Mouse (Mus musculus): Measurements from ENCODE around the gene Gm3755. TPM values are rescaled to one million over a fixed set of nuclear protein-coding genes. Genes with fewer than 3 reads are reported as not detected.
A peak's percentile ranks its signal among the peaks of the same experiment; 100 is the strongest.
"Not testable (repeated sequence)": the region's sequence is repeated elsewhere in the genome, so short reads cannot be mapped to it uniquely, and the experiment has no call there.

The Gm3755 gene
- polyA plus RNA-seq (2015; fragmentation: Nextera tagmentation; extraction: Ambion mirVana): not detected in 2 replicates

- not testable (repeated sequence) for H3K4me3 ChIP-seq (ENCODE audit: low read depth, low read length); H3K27me3 ChIP-seq (ENCODE audit: control insufficient read depth, insufficient read depth, low read length); H3K36me3 ChIP-seq (ENCODE audit: control insufficient read depth, insufficient read depth, low read length); H3K9me3 ChIP-seq (ENCODE audit: control insufficient read depth, low read length); ATAC-seq (ENCODE audit: low FRiP score, low TSS enrichment); H3K4me2 ChIP-seq (replicated peaks; ENCODE audit: low read depth); H3K9ac ChIP-seq (ENCODE audit: low read length); DNase-seq (ENCODE audit: low spot score); H3K4me1 ChIP-seq (replicated peaks; ENCODE audit: control insufficient read depth, insufficient read depth); H3K27ac ChIP-seq (replicated peaks)
- no CpG with 5 or more reads among the region's 2 CpGs for WGBS
Measured at GRCm38 (mm10) chr14:7450817-7451216, at the start of gene Gm3755. Gene Gm3755, minus strand, starts transcription at chr14:7450917.

- H3K9me3 ChIP-seq (ENCODE audit: control insufficient read depth, low read length); H3K27ac ChIP-seq (replicated peaks); H3K36me3 ChIP-seq (ENCODE audit: control insufficient read depth, insufficient read depth, low read length); H3K4me3 ChIP-seq (ENCODE audit: low read depth, low read length); H3K4me1 ChIP-seq (replicated peaks; ENCODE audit: control insufficient read depth, insufficient read depth); ATAC-seq (ENCODE audit: low FRiP score, low TSS enrichment); H3K9ac ChIP-seq (ENCODE audit: low read length); H3K27me3 ChIP-seq (ENCODE audit: control insufficient read depth, insufficient read depth, low read length): not testable (repeated sequence)
- whole genome bisulfite sequencing: 6% methylated on average over 10 of the region's 18 CpGs
- peak; percentile 11 for DNase-seq (ENCODE audit: low spot score)
- peak overlapping the region; percentile 42 for H3K4me2 ChIP-seq (replicated peaks; ENCODE audit: low read depth)
Measured at GRCm38 (mm10) chr14:7488731-7489130, 38.0 kb upstream of the Gm3755 start.

- not testable (repeated sequence) for H3K36me3 ChIP-seq (ENCODE audit: control insufficient read depth, insufficient read depth, low read length); ATAC-seq (ENCODE audit: low FRiP score, low TSS enrichment); H3K9ac ChIP-seq (ENCODE audit: low read length); H3K27ac ChIP-seq (replicated peaks); H3K27me3 ChIP-seq (ENCODE audit: control insufficient read depth, insufficient read depth, low read length); DNase-seq (ENCODE audit: low spot score); H3K4me3 ChIP-seq (ENCODE audit: low read depth, low read length); H3K4me1 ChIP-seq (replicated peaks; ENCODE audit: control insufficient read depth, insufficient read depth); H3K9me3 ChIP-seq (ENCODE audit: control insufficient read depth, low read length); H3K4me2 ChIP-seq (replicated peaks; ENCODE audit: low read depth)
- WGBS: no CpG with 5 or more reads among the region's 3 CpGs
Measured at GRCm38 (mm10) chr14:7483662-7484061, 32.9 kb upstream of the Gm3755 start, which contains the start of gene Gm3752. Gene Gm3752, minus strand, starts transcription at chr14:7483762.

GRCm38 (mm10) chr14:7422496-7422895 lies 28.2 kb downstream of the Gm3755 start:
- WGBS: 62% methylated on average over 2 of the region's 2 CpGs
- H3K27me3 ChIP-seq (ENCODE audit: control insufficient read depth, insufficient read depth, low read length); DNase-seq (ENCODE audit: low spot score); ATAC-seq (ENCODE audit: low FRiP score, low TSS enrichment); H3K4me3 ChIP-seq (ENCODE audit: low read depth, low read length); H3K9me3 ChIP-seq (ENCODE audit: control insufficient read depth, low read length); H3K27ac ChIP-seq (replicated peaks); H3K4me2 ChIP-seq (replicated peaks; ENCODE audit: low read depth); H3K9ac ChIP-seq (ENCODE audit: low read length); H3K36me3 ChIP-seq (ENCODE audit: control insufficient read depth, insufficient read depth, low read length); H3K4me1 ChIP-seq (replicated peaks; ENCODE audit: control insufficient read depth, insufficient read depth): not testable (repeated sequence)

Other genes with a start within 250 kb of the Gm3755 start
- gene Gm3727, start 186.2 kb downstream of the Gm3755 start, polyA plus RNA-seq (2015; fragmentation: Nextera tagmentation; extraction: Ambion mirVana): not detected in 2 replicates
- 0.22 and 0.33 TPM in 2 replicates for gene Gm3739, start 135.9 kb downstream of the Gm3755 start, polyA plus RNA-seq (2015; fragmentation: Nextera tagmentation; extraction: Ambion mirVana)
- gene Gm5797, start 118.5 kb downstream of the Gm3755 start, polyA plus RNA-seq (2015; fragmentation: Nextera tagmentation; extraction: Ambion mirVana): not detected in 2 replicates
- gene Gm8374, start 85.8 kb downstream of the Gm3755 start, polyA plus RNA-seq (2015; fragmentation: Nextera tagmentation; extraction: Ambion mirVana): not detected in 2 replicates
- not detected in 2 replicates for gene Gm3752, start 32.8 kb upstream of the Gm3755 start, polyA plus RNA-seq (2015; fragmentation: Nextera tagmentation; extraction: Ambion mirVana)
- 0.10 and 0.19 TPM in 2 replicates for gene Gm3558, start 117.6 kb upstream of the Gm3755 start, polyA plus RNA-seq (2015; fragmentation: Nextera tagmentation; extraction: Ambion mirVana)
- gene Gm10338, start 144.7 kb upstream of the Gm3755 start, polyA plus RNA-seq (2015; fragmentation: Nextera tagmentation; extraction: Ambion mirVana): not detected in 2 replicates
- not detected in 2 replicates for gene Gm10128, start 193.1 kb upstream of the Gm3755 start, polyA plus RNA-seq (2015; fragmentation: Nextera tagmentation; extraction: Ambion mirVana)

Data from stomach, postnatal 0 days (tissue).